Mouse (Mus musculus) liver, adult 2 months (tissue): ENCODE measurements around the gene Znhit3.

Experiments
- CTCF ChIP-seq: fragments of 200-500 bp; IDR thresholded peaks from 2 replicates; pipeline ENCODE4 v1.5.1; 2011; ENCODE audit warnings: low read depth, low read length, control low read depth
- POLR2A ChIP-seq: fragments of 200-500 bp; IDR thresholded peaks from 2 replicates; pipeline ENCODE4 v1.6.1; 2011; ENCODE audit warnings: low read length, control low read depth; ENCODE audit not compliant: insufficient read depth; ENCODE audit errors: extremely low read depth

GRCm38 (mm10) chr11:84916703-84917300 lies 636 bp upstream of the Znhit3 start:
- TF ChIP-seq CTCF: no peak
- TF ChIP-seq POLR2A: no peak
